Mouse (Mus musculus): ENCODE results near the gene Cyp51.
A peak's percentile ranks its signal among the peaks of the same experiment; 100 is the strongest.
"Not testable (repeated sequence)": the region's sequence is repeated elsewhere in the genome, so short reads cannot be mapped to it uniquely, and the experiment has no call there.

Gene Cyp51

GRCm38 (mm10) chr5:4104341-4105040, at the start of gene Cyp51:
Gene Cyp51 (minus strand): TSS chr5:4104746.
- DNase-seq (ENCODE audit: low read depth in 1 of 2, low spot score in 2 of 2): peak; percentile 69 to 79

- DNase-seq (ENCODE audit: low read depth in 1 of 2, low spot score in 2 of 2): no peak
Observed at GRCm38 (mm10) chr5:4112570-4113098, 8.1 kb upstream of the Cyp51 start.

DNA sequence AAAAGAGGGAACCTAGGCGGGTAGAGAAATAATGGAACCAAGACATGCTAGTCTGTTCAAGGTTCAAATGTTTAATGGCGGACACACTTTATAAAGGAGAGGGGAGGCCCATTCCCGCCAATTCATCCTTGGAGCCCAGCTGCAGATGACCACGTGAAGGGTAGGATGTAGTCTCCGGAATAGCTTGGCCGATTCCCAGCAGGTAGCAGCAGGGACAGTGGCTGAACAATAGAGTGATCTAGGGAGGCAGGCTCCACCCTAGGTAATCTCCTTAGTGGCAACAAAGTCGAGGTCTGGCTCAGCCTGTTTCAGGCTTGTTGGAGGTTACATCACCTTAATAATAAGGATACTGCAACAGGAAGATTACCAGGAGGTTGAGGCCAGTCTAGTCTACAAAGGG, 2.5 kb upstream of the Cyp51 start:
- not testable (repeated sequence) for DNase-seq (ENCODE audit: low read depth in 1 of 2, low spot score in 2 of 2)

DNA sequence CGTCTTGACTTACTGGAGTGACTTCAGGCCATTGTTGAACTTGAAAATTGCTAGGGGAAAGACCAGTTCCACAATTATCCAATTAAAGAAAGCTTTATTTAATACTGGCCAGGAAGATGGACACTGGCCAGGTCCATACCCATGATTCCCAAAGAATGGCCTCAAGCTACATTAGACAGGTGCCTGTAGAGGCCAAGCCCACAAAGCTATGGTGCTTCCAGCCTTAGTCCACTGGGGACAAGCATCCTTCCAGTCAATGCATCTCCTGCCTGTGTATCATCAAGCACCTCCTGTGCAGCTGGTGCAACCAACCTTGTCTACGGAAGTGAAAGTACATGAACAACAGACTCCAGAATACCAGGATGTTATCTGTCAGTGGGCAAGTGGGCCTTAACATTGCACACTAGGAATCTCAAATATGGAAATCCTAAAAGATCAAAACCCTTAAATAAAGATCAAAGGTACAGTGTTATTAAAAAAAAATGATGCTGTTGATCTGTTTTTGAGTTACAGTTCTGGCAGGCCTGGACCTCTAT, 1.2 kb upstream of the Cyp51 start:
- no peak for DNase-seq (ENCODE audit: low read depth in 1 of 2, low spot score in 2 of 2)

DNA sequence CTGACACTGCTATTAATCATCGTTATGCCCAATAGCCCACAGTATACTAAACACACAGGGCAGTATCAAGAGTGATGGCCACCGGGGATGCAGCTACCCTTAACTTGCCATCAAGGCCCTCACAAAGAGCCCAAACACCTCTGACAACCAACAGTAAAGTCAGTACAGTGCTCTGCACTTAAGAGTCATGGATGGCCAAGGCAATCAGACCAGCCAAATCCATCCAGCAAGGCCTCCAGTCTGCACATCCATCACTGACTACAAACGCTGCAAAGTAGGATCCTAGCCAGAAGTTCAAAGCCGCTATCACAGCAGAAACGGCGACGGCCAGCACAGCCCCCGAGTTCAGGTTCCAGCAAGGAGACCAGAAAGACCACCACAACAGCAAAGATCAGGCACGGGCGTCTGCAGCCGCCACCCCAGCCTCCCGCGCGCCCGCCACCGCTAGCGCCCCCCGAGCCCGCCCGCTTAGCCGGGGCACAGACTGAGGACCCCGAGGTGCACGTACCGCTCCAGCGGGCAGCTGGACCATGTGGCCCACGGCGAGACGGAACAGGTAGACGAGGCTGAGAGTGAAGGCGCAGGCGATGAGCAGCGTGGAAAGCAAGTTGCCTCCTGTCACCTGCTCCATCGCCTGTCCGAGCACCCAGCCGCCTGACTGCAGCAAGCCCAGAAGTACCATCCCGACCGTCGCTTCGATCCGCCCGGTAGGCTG, 763 bp downstream of the Cyp51 start:
- no peak for DNase-seq (ENCODE audit: low read depth in 1 of 2, low spot score in 2 of 2)

GRCm38 (mm10) chr5:4101770-4102169, 2.8 kb downstream of the Cyp51 start:
- no peak for DNase-seq (ENCODE audit: low read depth in 1 of 2, low spot score in 2 of 2)

DNA sequence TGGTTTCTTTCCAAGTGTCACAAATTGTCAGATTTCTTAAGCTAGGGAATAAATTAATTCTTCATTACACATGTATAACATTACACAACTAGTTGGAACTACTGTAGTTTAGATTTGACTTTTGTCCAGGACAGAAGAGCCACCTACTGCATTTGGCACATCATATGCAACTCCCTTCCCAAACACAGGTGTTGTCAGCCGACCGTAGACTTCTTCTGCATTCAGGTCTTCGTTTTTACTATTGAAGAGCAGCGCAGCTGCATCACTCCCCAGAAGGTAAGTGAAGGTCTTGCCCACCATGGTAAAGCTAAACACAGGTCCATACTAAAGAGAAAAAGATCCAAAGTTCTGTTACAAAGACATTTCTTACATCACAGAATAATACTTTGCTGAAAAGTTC, 3.5 kb downstream of the Cyp51 start:
- no peak for DNase-seq (ENCODE audit: low read depth in 1 of 2, low spot score in 2 of 2)

GRCm38 (mm10) chr5:4094471-4094870, 10.1 kb downstream of the Cyp51 start:
- DNase-seq (ENCODE audit: low read depth in 1 of 2, low spot score in 2 of 2): no peak

DNA sequence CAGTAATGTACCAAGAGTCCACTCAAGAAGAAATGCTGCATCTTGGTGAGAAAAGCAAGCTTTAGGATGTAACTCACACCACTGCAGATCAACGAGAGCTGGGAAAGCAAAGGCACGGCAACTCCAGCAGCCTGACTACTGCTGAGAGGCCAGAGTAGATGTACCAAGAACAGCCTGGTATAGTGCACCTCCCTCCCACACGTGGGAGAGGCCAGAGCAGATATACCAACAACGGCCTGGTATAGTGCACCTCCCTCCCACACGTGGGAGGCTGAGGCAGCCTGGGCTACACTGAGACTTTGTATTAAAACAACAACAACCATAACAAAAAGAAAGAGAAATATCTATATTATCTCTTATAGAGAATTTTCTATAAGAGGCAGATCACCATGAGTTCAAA, 16.4 kb downstream of the Cyp51 start:
- DNase-seq (ENCODE audit: low read depth in 1 of 2, low spot score in 2 of 2): no peak

GRCm38 (mm10) chr5:4086309-4086708, 18.2 kb downstream of the Cyp51 start:
- DNase-seq (ENCODE audit: low read depth in 1 of 2, low spot score in 2 of 2): no peak

- no peak for DNase-seq (ENCODE audit: low read depth in 1 of 2, low spot score in 2 of 2)
Observed at GRCm38 (mm10) chr5:4084948-4085347, 19.6 kb downstream of the Cyp51 start.

GRCm38 (mm10) chr5:4081513-4081912, 23.0 kb downstream of the Cyp51 start:
- no peak for DNase-seq (ENCODE audit: low read depth in 1 of 2, low spot score in 2 of 2)

DNA sequence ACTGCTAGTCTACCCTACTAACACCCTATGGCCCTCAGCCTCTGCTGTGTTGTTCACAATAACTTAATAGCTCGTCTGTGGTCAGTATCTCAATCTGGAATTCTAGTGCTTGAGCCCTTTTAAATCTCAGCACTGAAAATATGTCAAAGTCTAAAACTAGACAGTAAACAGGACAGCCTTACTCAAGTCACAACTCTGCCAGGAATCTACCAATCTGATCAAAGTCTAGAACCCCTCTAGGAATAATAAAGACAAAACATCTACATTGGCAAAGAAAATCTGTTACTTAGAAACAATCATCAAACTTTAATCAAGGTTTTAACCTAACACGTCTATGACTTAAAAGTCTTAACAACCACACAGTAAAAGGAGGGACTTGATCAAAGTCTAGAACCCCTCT, 23.7 kb downstream of the Cyp51 start:
- DNase-seq (ENCODE audit: low read depth in 1 of 2, low spot score in 2 of 2): no peak

DNA sequence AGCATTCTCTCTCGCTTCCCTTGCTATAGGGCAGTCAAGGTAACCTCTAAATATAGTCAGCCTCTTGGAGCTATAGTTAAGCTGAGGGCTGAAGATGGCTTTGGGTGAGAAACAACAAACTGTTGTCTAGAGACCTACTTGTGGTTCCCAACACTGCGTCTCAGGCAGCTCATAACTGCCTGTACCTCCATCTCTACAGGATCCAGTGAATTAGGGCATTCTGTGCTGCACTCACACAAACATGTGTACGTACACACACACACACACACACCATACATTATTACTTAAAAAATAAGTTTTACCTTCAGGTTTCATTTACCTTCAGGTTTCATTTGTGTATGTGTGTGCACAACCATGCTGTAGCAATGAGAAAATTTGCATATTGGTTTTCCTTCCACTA, 25.5 kb downstream of the Cyp51 start:
- DNase-seq (ENCODE audit: low read depth in 1 of 2, low spot score in 2 of 2): no peak

- DNase-seq (ENCODE audit: low read depth in 1 of 2, low spot score in 2 of 2): no peak
Observed at GRCm38 (mm10) chr5:4067203-4067602, 37.3 kb downstream of the Cyp51 start.

GRCm38 (mm10) chr5:4066476-4067115, 38.0 kb downstream of the Cyp51 start:
- DNase-seq (ENCODE audit: low read depth in 1 of 2, low spot score in 2 of 2): no peak

GRCm38 (mm10) chr5:4060313-4060712, 44.2 kb downstream of the Cyp51 start:
- no peak for DNase-seq (ENCODE audit: low read depth in 1 of 2, low spot score in 2 of 2)

DNA sequence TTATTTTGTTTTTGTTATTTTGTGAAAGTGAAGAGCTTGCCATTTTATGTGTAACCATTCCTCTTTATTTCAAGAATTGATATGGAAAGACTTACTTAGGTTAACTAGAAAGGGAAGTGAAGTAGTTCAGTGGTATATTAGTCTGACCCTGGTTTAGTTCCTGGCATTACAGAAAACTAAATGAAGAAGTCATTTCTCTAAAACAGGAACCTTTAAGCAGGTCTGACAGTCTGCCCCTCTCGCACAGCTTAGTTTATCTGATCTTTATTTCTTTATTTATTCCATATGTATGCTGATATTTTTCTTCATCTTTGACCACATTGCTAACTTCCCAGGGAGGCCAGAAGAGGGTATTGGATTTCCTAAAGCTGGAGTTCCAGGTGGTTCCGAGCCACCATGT, 63.6 kb downstream of the Cyp51 start:
- DNase-seq (ENCODE audit: low read depth in 1 of 2, low spot score in 2 of 2): no peak

- no peak for DNase-seq (ENCODE audit: low read depth in 1 of 2, low spot score in 2 of 2)
Observed at GRCm38 (mm10) chr5:4040372-4040771, 64.2 kb downstream of the Cyp51 start.

DNA sequence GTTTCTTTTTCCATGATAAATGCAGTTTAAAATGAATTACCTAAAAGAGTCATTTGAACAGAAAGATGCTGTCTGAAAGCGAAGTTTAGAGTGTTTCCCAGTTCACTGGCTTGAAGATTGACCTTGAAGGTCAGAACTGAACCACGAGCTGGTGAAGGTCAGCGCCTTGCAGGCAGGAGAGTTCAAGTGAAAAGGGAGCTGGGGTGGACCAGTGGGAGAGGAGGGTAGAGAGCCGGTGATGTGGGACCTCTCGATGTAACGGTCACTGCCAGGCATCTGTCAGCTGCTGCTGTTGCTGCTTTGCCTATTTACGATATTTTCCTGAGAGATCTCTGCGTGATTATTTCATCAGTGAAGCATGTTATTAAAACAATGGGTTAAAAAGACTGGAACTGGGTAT, 65.2 kb downstream of the Cyp51 start:
- DNase-seq (ENCODE audit: low read depth in 1 of 2, low spot score in 2 of 2): no peak

DNA sequence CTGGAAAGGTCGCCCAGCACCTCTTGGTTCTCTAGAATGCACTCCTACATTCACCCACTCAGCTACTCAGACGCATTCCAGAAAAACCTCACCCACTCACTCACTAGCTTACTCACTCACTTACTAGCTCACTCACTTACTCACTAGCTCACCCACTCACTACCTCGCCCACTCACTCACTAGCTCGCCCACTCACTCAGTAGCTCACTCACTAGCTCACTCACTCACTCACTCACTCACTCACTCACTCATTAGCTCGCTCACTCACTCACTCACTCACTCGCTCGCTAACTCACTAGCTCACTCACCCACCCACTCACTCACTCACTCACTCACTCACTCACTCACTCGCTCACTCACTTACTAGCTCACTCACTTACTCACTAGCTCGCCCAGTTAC, 67.9 kb downstream of the Cyp51 start:
- no peak for DNase-seq (ENCODE audit: low read depth in 1 of 2, low spot score in 2 of 2)

- no peak for DNase-seq (ENCODE audit: low read depth in 1 of 2, low spot score in 2 of 2)
Observed at GRCm38 (mm10) chr5:4031846-4032245, 72.7 kb downstream of the Cyp51 start.
